Mouse (Mus musculus): ENCODE results near the gene Nipal3. TPM values are rescaled to one million over a fixed set of nuclear protein-coding genes. Genes with fewer than 3 reads are reported as not detected.

Nipal3 gene
- total and polyA plus RNA-seq, 3 experiments = 3.5 to 10.4 TPM; not detected in 1

- TF ChIP-seq RCOR1 (IDR thresholded peaks at IDR 0.05; ENCODE audit: low read depth, low read length) (no peak), BHLHE40 (IDR thresholded peaks at IDR 0.05; ENCODE audit: borderline replicate concordance, low read depth, low read length) (no peak), ETS1 (IDR thresholded peaks at IDR 0.05; ENCODE audit: low read depth, low read length) (no peak), USF2 (IDR thresholded peaks at IDR 0.05; ENCODE audit: borderline replicate concordance in 1 of 2, insufficient read depth in 1 of 2, low read depth in 1 of 2, low read length in 2 of 2) (no peak), HCFC1 (IDR thresholded peaks at IDR 0.05; ENCODE audit: low read depth, low read length) (no peak), CTCF (IDR thresholded peaks at IDR 0.05 in 2 of 3, conservative IDR thresholded peaks at IDR 0.05 in 1 of 3; ENCODE audit: control insufficient read depth in 1 of 3, insufficient read depth in 1 of 3, low read depth in 2 of 3, low read length in 3 of 3, poor library complexity in 1 of 3, severe bottlenecking in 1 of 3) (no peak), USF1 (IDR thresholded peaks at IDR 0.05; ENCODE audit: low read depth, low read length) (no peak), KAT2A (conservative IDR thresholded peaks at IDR 0.05; ENCODE audit: low read depth, low read length) (no peak), MYC (IDR thresholded peaks at IDR 0.05; ENCODE audit: low read depth, low read length) (no peak), MXI1 (IDR thresholded peaks at IDR 0.05; ENCODE audit: low read depth, low read length) (no peak), MYB (IDR thresholded peaks at IDR 0.05; ENCODE audit: low read depth, low read length) (no peak), E2F4 (IDR thresholded peaks at IDR 0.05; ENCODE audit: borderline replicate concordance, low read depth, low read length) (no peak), MEF2A (IDR thresholded peaks at IDR 0.05; ENCODE audit: extremely low read depth, insufficient replicate concordance, low read depth, low read length, poor library complexity, severe bottlenecking) (no peak), POLR2AphosphoS5 (IDR thresholded peaks at IDR 0.05; ENCODE audit: borderline replicate concordance, low read depth, low read length) (no peak)
Observed at GRCm38 (mm10) chr4:135518135-135518534, 23.3 kb upstream of the Nipal3 start.

GRCm38 (mm10) chr4:135516351-135517316 is 21.8 kb upstream of the Nipal3 start:
- H3K27me3 ChIP-seq (ENCODE audit: control insufficient read depth in 1 of 2, insufficient read depth in 2 of 2, low read length in 2 of 2) = no peaks in the 10 kb centered on the region
- H3K9me3 ChIP-seq (replicated peaks; ENCODE audit: insufficient read depth, low read length) = no peaks in the 10 kb centered on the region
- H3K4me1 ChIP-seq (ENCODE audit: control insufficient read depth in 1 of 2, insufficient read depth in 2 of 2, low read length in 2 of 2) = no peaks in the 10 kb centered on the region
- DNase-seq (ENCODE audit: low read depth, low spot score) = peak; percentile 73
- no peaks in the 10 kb centered on the region for H3K36me3 ChIP-seq (ENCODE audit: control insufficient read depth in 1 of 2, insufficient read depth in 2 of 2, low read length in 2 of 2)
- no peak overlapping the region for H3K27ac ChIP-seq (ENCODE audit: control insufficient read depth, low read depth, low read length)
- no peak overlapping the region for H3K9ac ChIP-seq (ENCODE audit: control insufficient read depth, low read depth, low read length, poor library complexity, severe bottlenecking)
- TF ChIP-seq GATA1 (IDR thresholded peaks at IDR 0.05; ENCODE audit: low read depth, low read length) = no peak
- no peak for TF ChIP-seq TAL1 (IDR thresholded peaks at IDR 0.05; ENCODE audit: low read length)
- TF ChIP-seq MAZ (IDR thresholded peaks at IDR 0.05; ENCODE audit: low read depth, low read length) = peak; percentile 37; the same call in 1 of the 2 replicates
- no peak for TF ChIP-seq POLR2AphosphoS5 (IDR thresholded peaks at IDR 0.05; ENCODE audit: borderline replicate concordance, low read depth, low read length)
- peak; percentile 84 to 97 (median 96) for TF ChIP-seq CTCF (IDR thresholded peaks at IDR 0.05 in 2 of 3, conservative IDR thresholded peaks at IDR 0.05 in 1 of 3; ENCODE audit: control insufficient read depth in 1 of 3, insufficient read depth in 1 of 3, low read depth in 2 of 3, low read length in 3 of 3, poor library complexity in 1 of 3, severe bottlenecking in 1 of 3)
- no peak for TF ChIP-seq USF2 (IDR thresholded peaks at IDR 0.05; ENCODE audit: borderline replicate concordance in 1 of 2, insufficient read depth in 1 of 2, low read depth in 1 of 2, low read length in 2 of 2)
- no peak for TF ChIP-seq CHD2 (IDR thresholded peaks at IDR 0.05; ENCODE audit: low read length)
- TF ChIP-seq ZC3H11A (IDR thresholded peaks at IDR 0.05; ENCODE audit: low read depth, low read length) = peak; percentile 91
- TF ChIP-seq MXI1 (IDR thresholded peaks at IDR 0.05; ENCODE audit: low read depth, low read length) = no peak
- no peak for TF ChIP-seq BHLHE40 (IDR thresholded peaks at IDR 0.05; ENCODE audit: borderline replicate concordance, low read depth, low read length)
- TF ChIP-seq RAD21 (IDR thresholded peaks at IDR 0.05; ENCODE audit: low read depth, low read length) = peak; percentile 96
- TF ChIP-seq HCFC1 (IDR thresholded peaks at IDR 0.05; ENCODE audit: low read depth, low read length) = no peak
- TF ChIP-seq NRF1 (IDR thresholded peaks at IDR 0.05; ENCODE audit: insufficient read depth, low read depth, low read length, poor library complexity, severe bottlenecking) = no peak
- no peak for TF ChIP-seq TCF12 (IDR thresholded peaks at IDR 0.05; ENCODE audit: low read depth, low read length)
- no peak for TF ChIP-seq MYB (IDR thresholded peaks at IDR 0.05; ENCODE audit: low read depth, low read length)
- no peak for TF ChIP-seq MYC (IDR thresholded peaks at IDR 0.05; ENCODE audit: low read depth, low read length)
- no peak for TF ChIP-seq EP300 (IDR thresholded peaks at IDR 0.05; ENCODE audit: low read depth in 1 of 2, low read length in 2 of 2)
- peak; percentile 97 for TF ChIP-seq SMC3 (IDR thresholded peaks at IDR 0.05; ENCODE audit: low read depth, low read length)
- TF ChIP-seq TBP (IDR thresholded peaks at IDR 0.05; ENCODE audit: low read depth, low read length) = no peak
- TF ChIP-seq KAT2A (conservative IDR thresholded peaks at IDR 0.05; ENCODE audit: low read depth, low read length) = no peak
- no peak for TF ChIP-seq POLR2AphosphoS2 (IDR thresholded peaks at IDR 0.05; ENCODE audit: low read length)
- H3K4me3 ChIP-seq (ENCODE audit: control insufficient read depth in 1 of 2, insufficient read depth in 1 of 2, low read depth in 2 of 2, low read length in 2 of 2) = no peak overlapping the region
- no peaks in the 10 kb centered on the region for H3K79me2 ChIP-seq (ENCODE audit: control insufficient read depth, insufficient read depth, low read length, poor library complexity)

More at GRCm38 (mm10) chr4:135518135-135518534, 23.3 kb upstream of the Nipal3 start:
- no peaks in the 10 kb centered on the region for H3K36me3 ChIP-seq (ENCODE audit: control insufficient read depth in 1 of 2, insufficient read depth in 2 of 2, low read length in 2 of 2)
- H3K9me3 ChIP-seq (replicated peaks; ENCODE audit: insufficient read depth, low read length) = no peaks in the 10 kb centered on the region
- H3K4me3 ChIP-seq (ENCODE audit: control insufficient read depth in 1 of 2, insufficient read depth in 1 of 2, low read depth in 2 of 2, low read length in 2 of 2) = no peak overlapping the region
- H3K4me1 ChIP-seq (ENCODE audit: control insufficient read depth in 1 of 2, insufficient read depth in 2 of 2, low read length in 2 of 2) = no peaks in the 10 kb centered on the region
- H3K9ac ChIP-seq (ENCODE audit: control insufficient read depth, low read depth, low read length, poor library complexity, severe bottlenecking) = no peak overlapping the region
- H3K27ac ChIP-seq (ENCODE audit: control insufficient read depth, low read depth, low read length) = no peak overlapping the region
- 0 out of 4 replicates have a peak, but pooled peaks cover 0 to 2% of the 10 kb centered on the region in 2 experiments for H3K27me3 ChIP-seq (ENCODE audit: control insufficient read depth in 1 of 2, insufficient read depth in 2 of 2, low read length in 2 of 2)
- no peaks in the 10 kb centered on the region for H3K79me2 ChIP-seq (ENCODE audit: control insufficient read depth, insufficient read depth, low read length, poor library complexity)
- DNase-seq (ENCODE audit: low read depth, low spot score) = no peak
